Mouse (Mus musculus): Measurements from ENCODE around the gene Srrm1.

DNA sequence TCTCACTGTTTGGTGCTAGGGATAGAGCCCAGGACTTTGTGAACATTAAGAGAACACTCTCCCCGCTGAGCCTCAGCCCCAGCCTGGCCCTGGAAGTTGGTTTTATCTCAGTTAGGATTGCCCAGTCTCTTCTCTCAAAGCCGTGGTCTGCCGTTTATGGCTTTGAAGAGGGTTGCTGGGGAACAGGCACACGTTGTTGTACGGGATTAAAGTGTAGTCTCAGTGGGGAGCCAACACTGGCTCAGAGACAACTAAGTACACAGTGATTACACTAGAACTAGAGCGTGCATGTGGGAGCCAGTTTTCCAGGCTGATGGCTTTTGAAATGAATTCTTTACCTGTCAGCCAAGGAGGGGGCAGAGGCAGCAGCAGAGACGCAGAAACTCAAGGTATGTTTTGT lies 48.8 kb upstream of the Srrm1 start:
- TF ChIP-seq POLR2A (IDR thresholded peaks at IDR 0.05; ENCODE audit: low read depth, low read length) (no peak), CTCF (conservative IDR thresholded peaks at IDR 0.05; ENCODE audit: insufficient read depth, insufficient read length, low read depth, low read length) (no peak)

Data from kidney, adult 2 months (tissue).